Mouse (Mus musculus): Measurements from ENCODE around the gene Serpine3. TPM values are rescaled to one million over a fixed set of nuclear protein-coding genes. Genes with fewer than 3 reads are reported as not detected.

The Serpine3 gene
- not detected in 2 replicates for polyA plus RNA-seq (2012; rRNA removed)

DNA sequence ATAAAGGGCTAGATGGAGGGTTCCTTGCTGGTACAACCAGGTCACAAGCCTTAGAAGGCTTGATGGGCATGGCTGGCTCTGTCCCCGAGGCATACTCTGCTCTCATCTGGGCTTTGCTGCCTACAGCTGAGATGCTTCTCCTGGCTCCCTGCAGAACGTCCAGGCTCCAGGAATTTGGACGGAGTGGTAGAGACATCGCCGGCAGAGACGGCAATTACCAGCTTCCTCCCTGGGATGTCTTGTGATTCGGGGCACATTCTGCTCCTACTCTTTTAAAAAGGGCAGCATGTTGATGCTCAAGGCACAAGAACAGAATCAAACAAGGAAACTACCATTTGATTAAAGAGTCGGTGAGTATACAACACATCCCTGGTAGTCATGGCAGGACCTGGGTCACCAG lies at the start of gene Serpine3:
Serpine3 (plus strand) TSS at position 301 of the 400 bp plus-strand sequence.
- TF ChIP-seq POLR2A (IDR thresholded peaks at IDR 0.05; ENCODE audit: low read depth, low read length) (no peak), CTCF (IDR thresholded peaks at IDR 0.05; ENCODE audit: extremely low read depth, insufficient read length, insufficient replicate concordance, low read depth, low read length) (no peak)
- H3K36me3 ChIP-seq (ENCODE audit: control insufficient read depth, insufficient read depth, low read length), result no peaks in the 10 kb centered on the region
- H3K27me3 ChIP-seq (ENCODE audit: control insufficient read depth, insufficient read depth, low read length), result no peaks in the 10 kb centered on the region
- no peak within 1 kb of the TSS for H3K4me3 ChIP-seq (ENCODE audit: low read depth, low read length)
- H3K27ac ChIP-seq (ENCODE audit: insufficient read depth, low read depth, low read length), result no peak within 1 kb of the TSS
- no peaks in the 10 kb centered on the region for H3K4me1 ChIP-seq (ENCODE audit: control insufficient read depth, insufficient read depth, insufficient read length, low read length)
- 82% methylated on average over 8 of the region's 8 CpGs for WGBS

DNA sequence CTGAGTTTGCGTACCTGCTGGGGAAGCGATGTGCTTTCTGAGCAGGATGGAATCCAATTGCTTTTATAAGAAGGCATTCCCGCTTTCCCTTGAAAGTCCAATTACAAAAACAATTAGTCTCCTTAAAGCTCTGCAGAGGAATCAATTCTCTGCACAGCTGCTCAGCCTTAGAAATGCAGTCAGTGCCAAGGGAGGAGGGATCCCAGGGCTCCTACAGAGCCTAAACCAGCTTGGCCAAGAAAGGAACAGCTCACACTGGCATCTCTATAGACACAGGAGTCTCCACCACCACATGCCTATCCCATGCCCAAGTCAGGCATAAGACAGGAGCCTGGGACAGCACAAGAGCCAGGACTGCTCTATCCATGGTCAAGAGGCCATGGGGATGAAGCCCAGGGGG lies 41.1 kb upstream of the Serpine3 start:
- no peaks in the 10 kb centered on the region for H3K27me3 ChIP-seq (ENCODE audit: control insufficient read depth, insufficient read depth, low read length)
- no peak for TF ChIP-seq POLR2A (IDR thresholded peaks at IDR 0.05; ENCODE audit: low read depth, low read length)
- no peak for TF ChIP-seq CTCF (IDR thresholded peaks at IDR 0.05; ENCODE audit: extremely low read depth, insufficient read length, insufficient replicate concordance, low read depth, low read length)
- no peaks in the 10 kb centered on the region for H3K4me1 ChIP-seq (ENCODE audit: control insufficient read depth, insufficient read depth, insufficient read length, low read length)
- H3K36me3 ChIP-seq (ENCODE audit: control insufficient read depth, insufficient read depth, low read length), result no peaks in the 10 kb centered on the region
- no peak overlapping the region for H3K27ac ChIP-seq (ENCODE audit: insufficient read depth, low read depth, low read length)
- no peak overlapping the region for H3K4me3 ChIP-seq (ENCODE audit: low read depth, low read length)
- 87% methylated on average over 3 of the region's 3 CpGs for WGBS

DNA sequence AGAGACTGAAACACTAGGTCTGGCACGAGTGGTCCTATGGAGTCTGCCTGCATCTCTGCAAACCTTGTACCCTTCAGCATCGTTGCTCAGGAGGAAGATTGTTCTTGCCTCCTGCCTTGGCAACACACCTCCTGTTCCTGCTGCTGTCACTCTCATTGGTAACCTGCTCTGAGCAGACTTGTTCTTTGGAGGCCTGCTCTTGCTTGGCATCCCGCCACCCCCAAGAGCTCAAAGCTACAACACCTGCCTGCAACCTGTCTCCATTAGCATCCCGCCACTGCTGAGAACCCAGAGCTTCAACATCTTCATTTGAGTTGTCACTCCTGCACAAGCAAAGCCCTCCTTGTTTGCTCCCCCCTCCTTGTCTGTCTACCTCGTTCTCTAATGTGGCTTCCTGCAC lies 35.5 kb upstream of the Serpine3 start:
- WGBS, result 84% methylated on average over 5 of the region's 5 CpGs

DNA sequence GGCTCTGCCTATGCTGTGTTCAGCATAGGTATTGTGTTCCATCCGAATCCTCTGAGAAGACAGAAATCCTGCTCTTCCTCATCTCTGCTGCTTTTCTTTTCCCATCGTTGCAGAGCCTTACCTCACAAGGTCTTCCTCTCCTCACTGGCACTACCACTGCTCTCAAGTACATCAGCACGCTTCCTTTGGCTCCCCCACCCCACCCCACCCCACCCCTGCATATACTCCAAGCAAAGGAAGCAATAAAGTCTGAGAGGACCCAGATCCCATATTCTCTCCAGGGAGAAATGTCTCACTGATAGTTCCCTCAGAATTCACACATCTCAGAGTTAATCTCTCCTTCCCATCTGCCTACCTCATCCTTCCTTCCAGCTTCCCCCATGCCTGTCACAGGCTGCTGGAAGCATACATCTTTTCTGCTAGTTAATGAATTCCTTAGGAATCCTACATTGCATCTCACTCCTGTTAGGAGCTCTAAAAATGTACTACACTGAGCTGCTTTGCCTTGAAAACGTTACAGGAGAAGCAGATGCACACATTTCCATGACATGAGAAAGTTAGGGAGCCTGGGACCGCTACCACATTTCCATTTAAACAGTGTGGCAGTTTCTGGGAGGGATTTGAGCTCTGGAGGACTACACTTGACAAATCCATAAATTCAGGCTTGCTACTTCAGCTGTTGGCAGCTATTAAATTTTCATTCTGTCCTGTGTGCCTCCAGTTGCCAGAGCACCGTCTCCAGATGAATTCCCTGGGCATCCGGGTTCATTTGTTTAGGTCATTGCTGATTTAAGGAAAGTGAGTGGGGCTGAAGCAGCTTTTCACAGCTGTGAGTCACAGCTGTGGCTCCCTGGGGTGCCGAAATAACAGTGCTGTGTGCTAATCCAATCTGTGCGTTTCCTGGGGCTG lies 25.8 kb upstream of the Serpine3 start:
- H3K36me3 ChIP-seq (ENCODE audit: control insufficient read depth, insufficient read depth, low read length), result no peaks in the 10 kb centered on the region
- WGBS, result 29% methylated on average over 9 of the region's 9 CpGs
- no peak overlapping the region for H3K4me3 ChIP-seq (ENCODE audit: low read depth, low read length)
- no peaks in the 10 kb centered on the region for H3K4me1 ChIP-seq (ENCODE audit: control insufficient read depth, insufficient read depth, insufficient read length, low read length)
- no peaks in the 10 kb centered on the region for H3K27me3 ChIP-seq (ENCODE audit: control insufficient read depth, insufficient read depth, low read length)
- no peak overlapping the region for H3K27ac ChIP-seq (ENCODE audit: insufficient read depth, low read depth, low read length)
- TF ChIP-seq POLR2A (IDR thresholded peaks at IDR 0.05; ENCODE audit: low read depth, low read length) (no peak), CTCF (IDR thresholded peaks at IDR 0.05; ENCODE audit: extremely low read depth, insufficient read length, insufficient replicate concordance, low read depth, low read length) (no peak)

More for the DNA sequence above, 35.5 kb upstream of the Serpine3 start:
- Histone ChIP-seq H3K4me3 (ENCODE audit: low read depth, low read length) (no peak overlapping the region), H3K27me3 (ENCODE audit: control insufficient read depth, insufficient read depth, low read length) (no peaks in the 10 kb centered on the region), H3K4me1 (ENCODE audit: control insufficient read depth, insufficient read depth, insufficient read length, low read length) (no peaks in the 10 kb centered on the region), H3K27ac (ENCODE audit: insufficient read depth, low read depth, low read length) (no peak overlapping the region), H3K36me3 (ENCODE audit: control insufficient read depth, insufficient read depth, low read length) (no peaks in the 10 kb centered on the region)
- TF ChIP-seq POLR2A (IDR thresholded peaks at IDR 0.05; ENCODE audit: low read depth, low read length) (no peak), CTCF (IDR thresholded peaks at IDR 0.05; ENCODE audit: extremely low read depth, insufficient read length, insufficient replicate concordance, low read depth, low read length) (no peak)

DNA sequence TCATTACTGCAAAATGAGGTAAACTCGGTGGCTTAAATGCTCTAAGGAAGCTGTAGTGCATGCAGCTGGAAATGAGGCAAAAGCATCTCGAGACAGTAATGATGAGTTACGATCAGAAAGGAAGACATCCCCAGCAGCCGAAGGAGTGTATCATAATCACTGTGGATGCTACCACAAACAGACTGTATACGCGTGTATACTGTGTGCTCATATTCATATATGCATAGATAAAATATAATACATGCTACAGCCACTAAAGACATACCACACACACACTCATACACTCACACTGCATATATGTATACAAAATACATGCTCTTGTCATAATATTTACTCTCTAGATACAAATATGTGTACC lies 25.1 kb upstream of the Serpine3 start:
- 60% methylated on average over 6 of the region's 6 CpGs for WGBS
- H3K4me1 ChIP-seq (ENCODE audit: control insufficient read depth, insufficient read depth, insufficient read length, low read length), result no peaks in the 10 kb centered on the region
- TF ChIP-seq CTCF (IDR thresholded peaks at IDR 0.05; ENCODE audit: extremely low read depth, insufficient read length, insufficient replicate concordance, low read depth, low read length) (no peak), POLR2A (IDR thresholded peaks at IDR 0.05; ENCODE audit: low read depth, low read length) (no peak)
- no peak overlapping the region for H3K27ac ChIP-seq (ENCODE audit: insufficient read depth, low read depth, low read length)
- H3K27me3 ChIP-seq (ENCODE audit: control insufficient read depth, insufficient read depth, low read length), result no peaks in the 10 kb centered on the region
- H3K4me3 ChIP-seq (ENCODE audit: low read depth, low read length), result no peak overlapping the region
- no peaks in the 10 kb centered on the region for H3K36me3 ChIP-seq (ENCODE audit: control insufficient read depth, insufficient read depth, low read length)

DNA sequence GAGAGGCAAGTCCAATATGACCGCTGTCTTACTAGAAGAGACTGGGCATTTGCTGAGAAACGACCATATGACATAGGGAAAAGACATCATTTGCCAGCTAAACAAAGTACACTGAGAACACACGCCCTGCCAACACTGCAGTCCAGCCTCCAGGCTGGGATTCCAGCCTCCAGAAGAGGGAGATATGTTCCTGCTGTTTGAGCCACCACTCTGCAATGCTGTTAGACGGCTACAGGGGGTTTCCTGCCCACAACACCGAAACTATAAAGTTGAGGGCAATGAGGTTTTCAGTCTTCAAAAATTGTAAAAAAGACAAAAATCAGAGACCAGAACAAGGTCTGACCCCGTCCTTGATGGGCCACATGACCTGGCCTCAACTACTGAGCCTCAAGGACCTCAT lies 24.4 kb upstream of the Serpine3 start:
- 49% methylated on average over 6 of the region's 6 CpGs for WGBS
- Histone ChIP-seq H3K4me3 (ENCODE audit: low read depth, low read length) (no peak overlapping the region), H3K27me3 (ENCODE audit: control insufficient read depth, insufficient read depth, low read length) (no peaks in the 10 kb centered on the region), H3K36me3 (ENCODE audit: control insufficient read depth, insufficient read depth, low read length) (no peaks in the 10 kb centered on the region), H3K27ac (ENCODE audit: insufficient read depth, low read depth, low read length) (no peak overlapping the region), H3K4me1 (ENCODE audit: control insufficient read depth, insufficient read depth, insufficient read length, low read length) (no peaks in the 10 kb centered on the region)
- no peak for TF ChIP-seq POLR2A (IDR thresholded peaks at IDR 0.05; ENCODE audit: low read depth, low read length)
- no peak for TF ChIP-seq CTCF (IDR thresholded peaks at IDR 0.05; ENCODE audit: extremely low read depth, insufficient read length, insufficient replicate concordance, low read depth, low read length)

DNA sequence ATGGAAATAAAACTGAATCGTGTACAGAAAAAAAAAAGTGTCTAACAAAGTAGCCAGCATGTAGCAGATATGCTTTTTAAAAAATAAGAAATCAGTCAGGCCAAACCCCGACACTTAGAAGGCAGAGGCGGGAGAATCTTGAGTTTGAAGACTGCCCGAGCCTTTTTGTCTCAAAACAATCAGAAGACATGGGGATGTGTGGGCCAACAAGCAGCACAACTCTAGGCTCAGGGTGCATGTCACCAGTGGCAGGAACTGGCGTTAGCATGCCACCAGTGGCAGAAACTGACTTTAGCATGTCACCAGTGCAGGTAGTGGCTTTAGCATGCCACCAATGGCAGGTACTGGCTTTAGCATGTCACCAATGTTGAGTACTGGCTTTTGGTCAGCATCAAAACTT lies 23.9 kb upstream of the Serpine3 start:
- H3K36me3 ChIP-seq (ENCODE audit: control insufficient read depth, insufficient read depth, low read length), result no peaks in the 10 kb centered on the region
- no peak overlapping the region for H3K27ac ChIP-seq (ENCODE audit: insufficient read depth, low read depth, low read length)
- H3K4me1 ChIP-seq (ENCODE audit: control insufficient read depth, insufficient read depth, insufficient read length, low read length), result no peaks in the 10 kb centered on the region
- WGBS, result 75% methylated on average over 5 of the region's 5 CpGs
- TF ChIP-seq CTCF (IDR thresholded peaks at IDR 0.05; ENCODE audit: extremely low read depth, insufficient read length, insufficient replicate concordance, low read depth, low read length) (no peak), POLR2A (IDR thresholded peaks at IDR 0.05; ENCODE audit: low read depth, low read length) (no peak)
- no peak overlapping the region for H3K4me3 ChIP-seq (ENCODE audit: low read depth, low read length)
- H3K27me3 ChIP-seq (ENCODE audit: control insufficient read depth, insufficient read depth, low read length), result no peaks in the 10 kb centered on the region
